Mouse (Mus musculus) ES-E14 (cell line): ENCODE data around the gene Serpinf2. TPM values are rescaled to one million over a fixed set of nuclear protein-coding genes. Genes with fewer than 3 reads are reported as not detected.
"Not testable (repeated sequence)": the region's sequence is repeated elsewhere in the genome, so short reads cannot be mapped to it uniquely, and the experiment has no call there.

Experiments
- DNase-seq: peaks from one replicate; pipeline ENCODE4 v3.0.0-alpha.2; 2013; ENCODE audit warnings: low read depth, low spot score
- H3K27ac ChIP-seq: 2 replicates; pipeline ENCODE4 v1.5.1; 2012; ENCODE audit warnings: low read depth, mild to moderate bottlenecking, low read length, moderate library complexity, mixed read lengths; ENCODE audit not compliant: poor library complexity, insufficient read depth, severe bottlenecking
- H3K36me3 ChIP-seq: 2 replicates; pipeline ENCODE4 v1.6.1; 2012; ENCODE audit warnings: mild to moderate bottlenecking, low read length, moderate library complexity, mixed read lengths; ENCODE audit not compliant: control insufficient read depth, poor library complexity, insufficient read depth, severe bottlenecking
- H3K4me1 ChIP-seq, 2 experiments: fragments of 150-350 bp in 1 of 2; sonication (generic) in 1 of 2; 2 replicates each; pipeline ENCODE4 v1.6.1; 2012; ENCODE audit warnings: low read length in 2 of 2, mild to moderate bottlenecking in 1 of 2, mixed read lengths in 1 of 2; ENCODE audit not compliant: control insufficient read depth in 2 of 2, insufficient read depth in 2 of 2, poor library complexity in 1 of 2
- H3K4me3 ChIP-seq, 2 experiments: fragments of 150-350 bp in 1 of 2; sonication (generic) in 1 of 2; 2 replicates each; pipeline ENCODE4 v1.5.1; 2012; ENCODE audit warnings: low read length in 2 of 2, low read depth in 1 of 2, mild to moderate bottlenecking in 1 of 2, mixed read lengths in 1 of 2; ENCODE audit not compliant: insufficient read depth in 1 of 2, poor library complexity in 1 of 2, severe bottlenecking in 1 of 2
- H3K9ac ChIP-seq: 2 replicates; pipeline ENCODE4 v1.6.1; 2012; ENCODE audit warnings: low read depth, mild to moderate bottlenecking, low read length, mixed read lengths; ENCODE audit not compliant: poor library complexity, insufficient read depth, severe bottlenecking
- H3K9me3 ChIP-seq: fragments of 150-350 bp; sonication (generic); 2 replicates; pipeline ENCODE4 v1.6.1; 2012; ENCODE audit warnings: low read depth, mild to moderate bottlenecking, low read length; ENCODE audit not compliant: control insufficient read depth, insufficient read depth
- CHD2 ChIP-seq: IDR thresholded peaks from 2 replicates; pipeline ENCODE4 v1.6.1; 2014; ENCODE audit warnings: mild to moderate bottlenecking, low read depth, low read length, inconsistent platforms
- HCFC1 ChIP-seq: IDR thresholded peaks from 2 replicates; pipeline ENCODE4 v1.6.1; 2012; ENCODE audit warnings: low read length, inconsistent platforms, borderline replicate concordance; ENCODE audit not compliant: insufficient read depth
- MAFK ChIP-seq: IDR thresholded peaks from 2 replicates; pipeline ENCODE4 v1.6.1; 2014; ENCODE audit warnings: mild to moderate bottlenecking, low read depth, low read length, inconsistent platforms; ENCODE audit not compliant: insufficient read depth
- ZC3H11A ChIP-seq: IDR thresholded peaks from 2 replicates; pipeline ENCODE4 v1.6.1; 2012; ENCODE audit warnings: low read depth, mild to moderate bottlenecking, inconsistent platforms, low read length, borderline replicate concordance
- ZNF384 ChIP-seq: IDR thresholded peaks from 2 replicates; pipeline ENCODE4 v1.6.1; 2012; ENCODE audit warnings: low read depth, low read length, inconsistent platforms
- in situ Hi-C, 2 experiments: fragments of 600-800 bp; cut with MboI; formaldehyde crosslinking; loops; one replicate each; pipeline ENCODE4 v1.15.1; 2025; ENCODE audit warnings: low sequenced_read_pairs in 2 of 2, inconsistent platforms in 1 of 2; ENCODE audit not compliant: unreplicated experiment in 2 of 2
- total RNA-seq: library from RNA; depleted of rRNA; stranded (reverse); fragments of 300-350 nt; gene quantifications from 2 replicates; pipeline ENCODE4 v1.2.3, GENCODE M21; 2012; rRNA removed

The Serpinf2 gene
- total RNA-seq, 1 experiment = 0.27 TPM

GRCm38 (mm10) chr11:75397452-75397851 is 41.9 kb downstream of the Serpinf2 start:
- no peak for DNase-seq
- no peak for TF ChIP-seq MAFK
- no peak for TF ChIP-seq HCFC1
- no peak for TF ChIP-seq ZC3H11A
- no peak for TF ChIP-seq CHD2
- no peak for TF ChIP-seq ZNF384

GRCm38 (mm10) chr11:75395611-75396010 is 43.8 kb downstream of the Serpinf2 start:
- no peak for TF ChIP-seq ZNF384
- no peak for TF ChIP-seq MAFK
- TF ChIP-seq HCFC1 = no peak
- no peak for TF ChIP-seq ZC3H11A
- TF ChIP-seq CHD2 = no peak
- in situ Hi-C loops = no loop called here
- Histone ChIP-seq H3K27ac (no peak overlapping the region), H3K9me3 (no peaks in the 10 kb centered on the region), H3K4me3 (no peak overlapping the region), H3K9ac (no peak overlapping the region), H3K4me1 (peaks cover 0 to 5% of the 10 kb centered on the region in 2 experiments; a peak in 1 of 4 replicates), H3K36me3 (peaks cover 2% of the 10 kb centered on the region; the same call in 1 of the 2 replicates)
- no peak for DNase-seq

More at GRCm38 (mm10) chr11:75397452-75397851, 41.9 kb downstream of the Serpinf2 start:
- Histone ChIP-seq H3K9me3 (no peaks in the 10 kb centered on the region), H3K27ac (no peak overlapping the region), H3K4me3 (no peak overlapping the region), H3K9ac (no peak overlapping the region), H3K36me3 (no peaks in the 10 kb centered on the region; the same call in 1 of the 2 replicates), H3K4me1 (peaks cover 0 to 5% of the 10 kb centered on the region in 2 experiments; a peak in 1 of 4 replicates)
- in situ Hi-C loops = no loop called here

DNA sequence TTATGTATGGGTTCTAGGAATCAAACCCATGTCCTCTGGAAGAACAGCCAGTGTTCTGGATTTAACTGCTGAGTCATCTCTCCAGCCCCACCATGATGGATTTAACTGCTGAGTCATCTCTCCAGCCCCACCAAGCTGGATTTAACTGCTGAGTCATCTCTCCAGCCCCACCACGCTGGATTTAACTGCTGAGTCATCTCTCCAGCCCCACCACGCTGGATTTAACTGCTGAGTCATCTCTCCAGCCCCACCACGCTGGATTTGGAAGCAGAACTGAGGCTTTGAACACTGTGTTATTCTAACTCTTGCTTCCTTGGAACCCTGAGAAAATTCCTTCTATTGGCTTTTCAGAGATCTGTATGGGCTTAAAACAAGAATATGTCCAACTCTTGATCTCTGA is 55.9 kb downstream of the Serpinf2 start:
- H3K9ac ChIP-seq, H3K4me3 ChIP-seq, H3K9me3 ChIP-seq, H3K4me1 ChIP-seq, H3K36me3 ChIP-seq, in situ Hi-C loops: not testable (repeated sequence)
- peak; percentile 100 for TF ChIP-seq MAFK
- peak overlapping the region; percentile 88 for H3K27ac ChIP-seq
- DNase-seq = peak; percentile 20

Other genes starting within 250 kb of the Serpinf2 start
- 32.8 and 43.6 TPM in 2 replicates for gene Dph1, start 248.3 kb downstream of the Serpinf2 start, total RNA-seq
- 1.0 and 1.1 TPM in 2 replicates for gene Rtn4rl1, start 245.8 kb downstream of the Serpinf2 start, total RNA-seq
- 193 and 317 TPM in 2 replicates for gene Rpa1, start 91.3 kb downstream of the Serpinf2 start, total RNA-seq
- gene Smyd4, start 91.2 kb downstream of the Serpinf2 start, total RNA-seq = 27.0 and 28.3 TPM in 2 replicates
- gene Serpinf1, start 16.9 kb downstream of the Serpinf2 start, total RNA-seq = 20.3 and 24.7 TPM in 2 replicates
- 8.5 and 11.8 TPM in 2 replicates for gene Wdr81, start 15.1 kb upstream of the Serpinf2 start, total RNA-seq
- 5.9 and 6.6 TPM in 2 replicates for gene Tlcd2, start 22.1 kb upstream of the Serpinf2 start, total RNA-seq
- 256 and 338 TPM in 2 replicates for gene Prpf8, start 47.2 kb upstream of the Serpinf2 start, total RNA-seq
- 0.79 and 0.89 TPM in 2 replicates for gene Rilp, start 70.5 kb upstream of the Serpinf2 start, total RNA-seq
- gene Scarf1, start 73.9 kb upstream of the Serpinf2 start, total RNA-seq = 3.1 and 4.3 TPM in 2 replicates
- gene Slc43a2, start 92.1 kb upstream of the Serpinf2 start, total RNA-seq = 24.8 and 32.5 TPM in 2 replicates
- gene Pitpna, start 148.5 kb upstream of the Serpinf2 start, total RNA-seq = 31.3 and 40.3 TPM in 2 replicates
- gene Inpp5k, start 191.4 kb upstream of the Serpinf2 start, total RNA-seq = 12.2 and 13.8 TPM in 2 replicates
- 62.8 and 62.9 TPM in 2 replicates for gene Myo1c, start 210.9 kb upstream of the Serpinf2 start, total RNA-seq
- gene Crk, start 239.7 kb upstream of the Serpinf2 start, total RNA-seq = 68.1 and 71.3 TPM in 2 replicates